Mouse (Mus musculus): ENCODE results near the gene F2.

GRCm38 (mm10) chr2:91670038-91670437, 33.8 kb upstream of the F2 start:
- TF ChIP-seq POLR2A (IDR thresholded peaks at IDR 0.05; ENCODE audit: borderline replicate concordance, low read depth, low read length), result no peak
- TF ChIP-seq CTCF (IDR thresholded peaks at IDR 0.05; ENCODE audit: low read depth, low read length), result no peak

All from bone marrow macrophage, adult 2 months (primary cell).